Mouse (Mus musculus): ENCODE results near the gene Ppm1j.
A peak's percentile ranks its signal among the peaks of the same experiment; 100 is the strongest.

Ppm1j gene

DNA sequence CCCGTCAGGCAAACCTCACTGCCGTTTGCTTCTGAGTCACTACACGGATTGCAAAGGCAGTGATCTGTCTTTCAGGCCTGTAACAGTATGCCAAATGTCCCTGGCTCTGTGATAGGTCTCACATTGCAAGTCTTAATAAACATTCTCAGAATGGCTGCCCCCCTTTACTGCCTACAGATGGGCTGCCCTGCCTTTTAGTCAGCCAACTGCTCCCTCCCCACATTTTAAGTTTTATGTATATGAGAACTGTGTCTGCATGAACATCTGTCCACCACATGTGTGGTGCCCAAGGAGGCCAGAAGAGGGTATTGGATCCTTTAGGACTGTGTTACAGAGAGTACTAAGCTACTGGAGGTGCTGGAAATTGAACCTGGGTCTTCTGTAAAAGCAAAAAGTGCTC, 9.9 kb upstream of the Ppm1j start:
- DNase-seq (ENCODE audit: low read depth, low spot score) = no peak
- Histone ChIP-seq H3K27me3 (ENCODE audit: control insufficient read depth, insufficient read depth, low read length, poor library complexity, severe bottlenecking) (no peaks in the 10 kb centered on the region), H3K36me3 (ENCODE audit: control insufficient read depth, insufficient read depth, low read length, poor library complexity, severe bottlenecking) (no peaks in the 10 kb centered on the region)

- no peaks in the 10 kb centered on the region; the same call in 1 of the 2 replicates for H3K27me3 ChIP-seq (ENCODE audit: control insufficient read depth, insufficient read depth, low read length, poor library complexity, severe bottlenecking)
- no peak for DNase-seq (ENCODE audit: low read depth, low spot score)
- H3K36me3 ChIP-seq (ENCODE audit: control insufficient read depth, insufficient read depth, low read length, poor library complexity, severe bottlenecking) = no peaks in the 10 kb centered on the region
Observed at GRCm38 (mm10) chr3:104771460-104771859, 9.4 kb upstream of the Ppm1j start.

GRCm38 (mm10) chr3:104773301-104773700, 7.6 kb upstream of the Ppm1j start:
- no peaks in the 10 kb centered on the region; the same call in 1 of the 2 replicates for H3K27me3 ChIP-seq (ENCODE audit: control insufficient read depth, insufficient read depth, low read length, poor library complexity, severe bottlenecking)
- no peaks in the 10 kb centered on the region for H3K36me3 ChIP-seq (ENCODE audit: control insufficient read depth, insufficient read depth, low read length, poor library complexity, severe bottlenecking)
- no peak for DNase-seq (ENCODE audit: low read depth, low spot score)

- Histone ChIP-seq H3K27me3 (ENCODE audit: control insufficient read depth, insufficient read depth, low read length, poor library complexity, severe bottlenecking) (no peaks in the 10 kb centered on the region; the same call in none of the 2 replicates), H3K36me3 (ENCODE audit: control insufficient read depth, insufficient read depth, low read length, poor library complexity, severe bottlenecking) (no peaks in the 10 kb centered on the region)
- peak; percentile 37 for DNase-seq (ENCODE audit: low read depth, low spot score)
Observed at GRCm38 (mm10) chr3:104777342-104777741, 3.5 kb upstream of the Ppm1j start.

DNA sequence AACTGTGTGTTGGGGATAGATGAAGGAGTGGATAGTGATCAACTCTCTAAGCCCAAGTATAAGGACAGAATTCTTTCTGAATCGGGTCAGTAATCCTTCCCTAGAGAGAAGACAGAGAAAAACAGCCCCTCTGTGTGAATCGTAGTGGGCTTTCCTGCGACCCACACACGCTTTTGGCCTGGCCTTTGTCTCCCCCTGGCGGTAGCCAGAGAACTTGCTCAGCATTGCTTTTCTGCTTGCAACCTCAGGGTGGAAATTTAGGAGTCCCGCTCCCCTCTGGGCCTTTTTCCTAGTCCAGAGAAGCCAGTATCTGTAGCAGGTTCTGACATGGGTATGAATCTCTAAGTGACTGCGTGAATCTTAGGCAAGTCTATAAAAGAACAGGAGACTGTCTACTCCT, 907 bp upstream of the Ppm1j start:
- Histone ChIP-seq H3K36me3 (ENCODE audit: control insufficient read depth, insufficient read depth, low read length, poor library complexity, severe bottlenecking) (no peaks in the 10 kb centered on the region), H3K27me3 (ENCODE audit: control insufficient read depth, insufficient read depth, low read length, poor library complexity, severe bottlenecking) (no peaks in the 10 kb centered on the region; the same call in none of the 2 replicates)
- DNase-seq (ENCODE audit: low read depth, low spot score) = peak; percentile 75

- no peaks in the 10 kb centered on the region for H3K36me3 ChIP-seq (ENCODE audit: control insufficient read depth, insufficient read depth, low read length, poor library complexity, severe bottlenecking)
- peak; percentile 31 for DNase-seq (ENCODE audit: low read depth, low spot score)
- no peaks in the 10 kb centered on the region; the same call in none of the 2 replicates for H3K27me3 ChIP-seq (ENCODE audit: control insufficient read depth, insufficient read depth, low read length, poor library complexity, severe bottlenecking)
Observed at GRCm38 (mm10) chr3:104781471-104781903, 631 bp downstream of the Ppm1j start, which contains the start of gene Fam19a3. Fam19a3 (minus strand) TSS chr3:104781840.

DNA sequence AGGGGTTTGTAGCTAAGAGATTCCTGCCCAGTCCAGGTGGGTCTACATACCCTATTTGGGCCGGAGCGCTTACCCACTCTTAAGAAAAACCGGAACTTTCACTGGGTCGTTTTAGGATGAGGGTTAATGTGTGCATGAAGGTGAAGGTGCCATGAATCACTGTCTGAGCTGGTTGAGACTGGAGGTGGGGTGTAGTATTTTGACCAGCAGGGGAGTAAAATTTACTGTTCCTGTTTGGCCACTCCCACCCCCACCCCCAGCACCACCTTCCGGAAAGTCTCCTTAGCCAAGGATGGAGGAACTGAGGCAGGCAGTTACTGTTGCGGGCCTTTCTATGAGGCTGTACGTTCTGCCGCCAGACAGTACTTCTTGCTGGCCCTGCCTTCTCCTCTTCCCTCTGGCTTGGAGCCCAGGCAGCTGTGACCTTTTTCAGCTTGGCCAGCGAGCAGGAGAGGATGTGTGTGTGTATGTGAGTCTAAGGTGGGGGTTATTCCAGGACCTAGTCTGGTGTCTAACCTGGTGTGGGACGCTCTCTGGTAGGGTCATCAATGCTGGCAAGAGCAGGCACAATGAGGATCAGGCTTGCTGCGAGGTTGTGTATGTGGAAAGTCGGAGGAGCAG, 1.3 kb downstream of the Ppm1j start:
- H3K36me3 ChIP-seq (ENCODE audit: control insufficient read depth, insufficient read depth, low read length, poor library complexity, severe bottlenecking) = no peaks in the 10 kb centered on the region
- peak; percentile 30 for DNase-seq (ENCODE audit: low read depth, low spot score)
- H3K27me3 ChIP-seq (ENCODE audit: control insufficient read depth, insufficient read depth, low read length, poor library complexity, severe bottlenecking) = no peaks in the 10 kb centered on the region; the same call in 1 of the 2 replicates

DNA sequence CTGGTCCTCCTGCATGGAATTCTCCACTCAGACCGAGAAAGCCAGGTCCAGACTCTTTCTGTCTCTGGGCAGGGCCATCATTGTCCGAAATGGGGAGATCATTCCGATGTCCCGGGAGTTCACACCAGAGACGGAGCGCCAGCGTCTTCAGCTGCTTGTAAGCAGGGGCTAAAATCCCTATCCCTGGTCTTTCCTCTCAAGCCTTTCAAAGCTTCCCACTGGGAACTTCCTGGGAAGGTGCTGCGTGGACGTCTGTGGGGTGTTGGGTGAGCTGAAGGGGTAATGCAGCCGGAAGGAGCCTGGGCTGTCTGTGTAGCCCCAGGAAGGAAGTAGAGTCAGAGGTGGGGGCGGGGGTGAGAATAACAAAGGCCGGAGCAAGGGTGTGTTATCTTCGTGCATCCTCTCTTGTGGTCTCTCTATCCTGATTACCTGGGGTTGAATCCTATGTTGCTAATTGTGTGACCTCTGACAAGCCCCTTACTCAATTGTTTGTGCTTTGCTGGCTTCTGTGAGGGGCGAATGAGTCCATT, 3.2 kb downstream of the Ppm1j start:
- Histone ChIP-seq H3K27me3 (ENCODE audit: control insufficient read depth, insufficient read depth, low read length, poor library complexity, severe bottlenecking) (no peaks in the 10 kb centered on the region; the same call in 1 of the 2 replicates), H3K36me3 (ENCODE audit: control insufficient read depth, insufficient read depth, low read length, poor library complexity, severe bottlenecking) (no peaks in the 10 kb centered on the region)
- no peak for DNase-seq (ENCODE audit: low read depth, low spot score)

- no peaks in the 10 kb centered on the region; the same call in 1 of the 2 replicates for H3K27me3 ChIP-seq (ENCODE audit: control insufficient read depth, insufficient read depth, low read length, poor library complexity, severe bottlenecking)
- no peak for DNase-seq (ENCODE audit: low read depth, low spot score)
- H3K36me3 ChIP-seq (ENCODE audit: control insufficient read depth, insufficient read depth, low read length, poor library complexity, severe bottlenecking) = no peaks in the 10 kb centered on the region
Observed at GRCm38 (mm10) chr3:104785284-104785683, 4.4 kb downstream of the Ppm1j start.

- Histone ChIP-seq H3K27me3 (ENCODE audit: control insufficient read depth, insufficient read depth, low read length, poor library complexity, severe bottlenecking) (no peaks in the 10 kb centered on the region), H3K36me3 (ENCODE audit: control insufficient read depth, insufficient read depth, low read length, poor library complexity, severe bottlenecking) (peaks cover 2% of the 10 kb centered on the region; the same call in 1 of the 2 replicates)
- no peak for DNase-seq (ENCODE audit: low read depth, low spot score)
Observed at GRCm38 (mm10) chr3:104788075-104788474, 7.2 kb downstream of the Ppm1j start, which contains the start of gene Rhoc. Rhoc (plus strand) TSS chr3:104788375.

DNA sequence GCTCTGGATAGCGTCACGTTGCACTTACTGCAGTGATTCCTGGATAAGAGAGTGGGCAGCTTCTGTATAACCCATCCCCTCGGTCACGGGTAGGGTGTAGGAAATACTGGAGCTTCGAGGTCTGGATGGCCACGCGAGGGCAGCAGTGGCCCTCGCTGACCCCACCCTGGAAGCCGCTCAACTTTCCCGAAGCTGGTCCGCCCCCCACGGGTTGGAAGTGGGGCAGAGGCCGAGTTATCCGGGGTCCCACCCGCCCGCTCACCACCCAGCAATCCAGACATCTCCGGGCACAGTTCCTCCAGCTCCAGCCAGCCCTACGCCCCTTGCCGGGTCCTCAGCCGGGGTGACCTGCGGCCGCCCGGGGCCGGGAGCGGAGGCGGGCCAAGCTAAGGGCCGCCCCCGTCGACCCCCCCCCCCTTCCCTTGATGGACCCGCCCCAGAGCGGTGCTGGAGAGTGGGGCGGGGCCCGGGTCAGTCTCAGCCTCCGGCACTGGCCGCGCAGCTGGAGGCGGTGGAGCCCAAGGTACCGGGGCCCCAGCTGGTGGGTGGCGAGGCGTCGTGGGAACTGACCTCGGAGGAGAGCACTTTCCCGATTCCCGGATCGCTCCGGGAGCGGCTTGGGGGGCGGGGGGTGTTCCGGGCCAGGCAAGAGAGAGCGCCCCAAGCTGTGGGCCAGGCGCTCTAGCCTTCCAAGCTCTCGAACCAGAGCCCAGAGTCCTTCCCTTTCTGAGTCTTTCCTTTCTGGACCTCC, 7.9 kb downstream of the Ppm1j start:
- Histone ChIP-seq H3K27me3 (ENCODE audit: control insufficient read depth, insufficient read depth, low read length, poor library complexity, severe bottlenecking) (no peaks in the 10 kb centered on the region), H3K36me3 (ENCODE audit: control insufficient read depth, insufficient read depth, low read length, poor library complexity, severe bottlenecking) (peaks cover 2% of the 10 kb centered on the region; the same call in 1 of the 2 replicates)
- peak; percentile 47 for DNase-seq (ENCODE audit: low read depth, low spot score)

GRCm38 (mm10) chr3:104789312-104789605, 8.4 kb downstream of the Ppm1j start:
- peaks cover 2% of the 10 kb centered on the region; the same call in 1 of the 2 replicates for H3K36me3 ChIP-seq (ENCODE audit: control insufficient read depth, insufficient read depth, low read length, poor library complexity, severe bottlenecking)
- DNase-seq (ENCODE audit: low read depth, low spot score) = no peak
- no peaks in the 10 kb centered on the region for H3K27me3 ChIP-seq (ENCODE audit: control insufficient read depth, insufficient read depth, low read length, poor library complexity, severe bottlenecking)

DNA sequence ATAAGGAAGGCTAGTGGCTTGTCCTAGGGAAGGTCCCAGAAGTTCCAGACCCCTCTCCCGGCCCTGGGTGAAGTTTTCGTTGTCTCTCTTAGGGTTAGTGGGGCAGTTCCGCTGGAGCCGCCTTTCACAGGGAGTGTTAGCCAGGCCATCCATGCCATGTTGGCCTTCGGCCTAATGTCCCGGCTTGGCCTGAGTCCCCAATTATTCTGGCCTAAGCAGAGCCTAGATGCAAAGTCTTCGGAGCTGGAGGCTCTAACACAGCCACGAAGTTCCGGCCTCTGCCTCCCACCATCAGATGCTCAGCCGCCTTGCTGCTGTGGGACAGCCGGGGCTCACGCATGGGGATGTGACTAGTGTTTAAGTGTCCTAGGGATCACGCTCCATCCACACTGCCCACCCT, 9.0 kb downstream of the Ppm1j start:
- DNase-seq (ENCODE audit: low read depth, low spot score) = no peak
- Histone ChIP-seq H3K36me3 (ENCODE audit: control insufficient read depth, insufficient read depth, low read length, poor library complexity, severe bottlenecking) (peaks cover 3% of the 10 kb centered on the region; the same call in 1 of the 2 replicates), H3K27me3 (ENCODE audit: control insufficient read depth, insufficient read depth, low read length, poor library complexity, severe bottlenecking) (no peaks in the 10 kb centered on the region)

DNA sequence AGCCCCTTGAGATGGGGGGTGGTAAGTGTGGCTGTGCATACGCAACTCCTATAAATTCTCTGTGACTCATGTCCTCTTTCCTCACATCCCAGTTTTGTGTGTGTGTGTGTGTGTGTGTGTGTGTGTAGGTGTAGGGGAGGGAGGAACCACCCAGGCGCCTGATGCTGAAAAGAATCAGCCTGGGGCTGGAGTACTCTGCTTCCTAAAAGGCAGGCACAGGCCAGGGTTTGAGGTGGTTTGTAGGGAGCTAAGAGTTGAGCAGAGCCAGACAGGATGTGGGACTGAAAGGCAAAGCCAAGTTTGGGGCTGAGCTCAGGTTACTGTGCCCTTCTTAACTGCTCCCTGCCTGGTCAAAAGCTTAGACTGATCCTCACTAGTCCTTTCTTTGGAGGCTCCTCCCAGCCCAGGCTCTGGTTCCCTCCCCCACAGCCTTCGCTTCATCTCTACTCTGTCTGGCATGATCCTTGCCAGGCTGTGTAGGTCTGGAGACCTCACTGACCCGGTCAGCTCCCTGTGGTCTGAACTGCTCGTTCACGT, 9.6 kb downstream of the Ppm1j start:
- H3K27me3 ChIP-seq (ENCODE audit: control insufficient read depth, insufficient read depth, low read length, poor library complexity, severe bottlenecking) = no peaks in the 10 kb centered on the region
- peaks cover 3% of the 10 kb centered on the region; the same call in 1 of the 2 replicates for H3K36me3 ChIP-seq (ENCODE audit: control insufficient read depth, insufficient read depth, low read length, poor library complexity, severe bottlenecking)
- no peak for DNase-seq (ENCODE audit: low read depth, low spot score)

DNA sequence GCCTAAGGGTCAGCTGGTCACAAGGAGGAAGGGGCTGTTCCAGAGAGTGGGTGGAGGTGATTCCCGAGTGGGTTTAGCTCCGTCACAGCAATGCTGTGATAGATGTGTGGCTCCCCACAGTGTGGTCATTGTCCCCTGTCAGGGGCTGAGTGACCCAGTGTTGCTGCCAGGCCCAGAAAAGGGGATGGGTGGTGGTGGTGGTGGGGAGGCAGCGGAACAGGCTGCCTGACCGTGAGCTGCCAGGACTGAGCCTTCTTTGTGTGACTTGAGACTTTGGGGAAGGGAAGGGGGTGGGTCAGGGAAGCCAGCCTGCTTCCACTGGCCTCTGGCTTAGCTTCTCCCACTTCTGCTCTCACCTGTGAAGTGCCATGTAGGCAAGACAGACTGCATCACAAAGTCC, 10.2 kb downstream of the Ppm1j start:
- Histone ChIP-seq H3K36me3 (ENCODE audit: control insufficient read depth, insufficient read depth, low read length, poor library complexity, severe bottlenecking) (peaks cover 3% of the 10 kb centered on the region; the same call in 1 of the 2 replicates), H3K27me3 (ENCODE audit: control insufficient read depth, insufficient read depth, low read length, poor library complexity, severe bottlenecking) (no peaks in the 10 kb centered on the region)
- no peak for DNase-seq (ENCODE audit: low read depth, low spot score)
